Mouse (Mus musculus) embryo, embryonic 10 days (tissue): ENCODE data around the gene Tfdp1.
"Not testable (repeated sequence)": the region's sequence is repeated elsewhere in the genome, so short reads cannot be mapped to it uniquely, and the experiment has no call there.

Experiments
- DNase-seq: peaks from one replicate; pipeline ENCODE4 v3.0.0-alpha.2; 2015; ENCODE audit warnings: low spot score

The Tfdp1 gene

GRCm38 (mm10) chr8:13338255-13338860, at the start of gene Tfdp1:
Tfdp1 (plus strand) TSS chr8:13338751.
- peak; percentile 89 for DNase-seq

- peak; percentile 86 for DNase-seq
Measured at GRCm38 (mm10) chr8:13292364-13292763, 46.2 kb upstream of the Tfdp1 start.

- no peak for DNase-seq
Measured at GRCm38 (mm10) chr8:13293677-13294470, 44.7 kb upstream of the Tfdp1 start.

- no peak for DNase-seq
Measured at GRCm38 (mm10) chr8:13299571-13299970, 39.0 kb upstream of the Tfdp1 start.

GRCm38 (mm10) chr8:13301036-13301435, 37.5 kb upstream of the Tfdp1 start:
- no peak for DNase-seq

- DNase-seq = no peak
Measured at GRCm38 (mm10) chr8:13305459-13305858, 33.1 kb upstream of the Tfdp1 start.

- DNase-seq = no peak
Measured at GRCm38 (mm10) chr8:13305884-13306283, 32.7 kb upstream of the Tfdp1 start.

- no peak for DNase-seq
Measured at GRCm38 (mm10) chr8:13306309-13306909, 32.1 kb upstream of the Tfdp1 start.

- no peak for DNase-seq
Measured at GRCm38 (mm10) chr8:13306916-13307315, 31.6 kb upstream of the Tfdp1 start.

- DNase-seq = no peak
Measured at GRCm38 (mm10) chr8:13314922-13315321, 23.6 kb upstream of the Tfdp1 start.

GRCm38 (mm10) chr8:13316671-13317070, 21.9 kb upstream of the Tfdp1 start:
- DNase-seq = no peak

- DNase-seq = peak; percentile 73
Measured at GRCm38 (mm10) chr8:13326598-13326997, 12.0 kb upstream of the Tfdp1 start.

GRCm38 (mm10) chr8:13334671-13335070, 3.9 kb upstream of the Tfdp1 start:
- no peak for DNase-seq

GRCm38 (mm10) chr8:13337245-13337644, 1.3 kb upstream of the Tfdp1 start:
- DNase-seq = not testable (repeated sequence)

- DNase-seq = no peak
Measured at GRCm38 (mm10) chr8:13337678-13338077, 873 bp upstream of the Tfdp1 start.

GRCm38 (mm10) chr8:13338901-13339645, 522 bp downstream of the Tfdp1 start:
- DNase-seq = no peak

- no peak for DNase-seq
Measured at GRCm38 (mm10) chr8:13339646-13339990, 1.1 kb downstream of the Tfdp1 start.

GRCm38 (mm10) chr8:13340650-13341049, 2.1 kb downstream of the Tfdp1 start:
- no peak for DNase-seq

GRCm38 (mm10) chr8:13342340-13342739, 3.8 kb downstream of the Tfdp1 start:
- DNase-seq = no peak

GRCm38 (mm10) chr8:13343134-13343533, 4.6 kb downstream of the Tfdp1 start:
- no peak for DNase-seq

GRCm38 (mm10) chr8:13350052-13350451, 11.5 kb downstream of the Tfdp1 start:
- no peak for DNase-seq

- no peak for DNase-seq
Measured at GRCm38 (mm10) chr8:13351593-13351992, 13.0 kb downstream of the Tfdp1 start.

GRCm38 (mm10) chr8:13352601-13353000, 14.1 kb downstream of the Tfdp1 start:
- no peak for DNase-seq
